Mouse (Mus musculus) small intestine, adult 2 months (tissue): ENCODE results near the gene Hs6st3.

Source experiments
- CTCF ChIP-seq: fragments of 200-500 bp; IDR thresholded peaks from 2 replicates; pipeline ENCODE4 v1.5.1; 2012; ENCODE audit warnings: low read depth, mild to moderate bottlenecking, control low read depth, inconsistent platforms, low read length, moderate library complexity, mixed read lengths; ENCODE audit not compliant: insufficient replicate concordance, insufficient read length; ENCODE audit errors: extremely low read depth
- POLR2A ChIP-seq: fragments of 200-500 bp; IDR thresholded peaks from 2 replicates; pipeline ENCODE4 v1.6.1; 2012; ENCODE audit warnings: low read depth, mild to moderate bottlenecking, control low read depth, inconsistent platforms, low read length, moderate library complexity

GRCm38 (mm10) chr14:119857338-119858291, 719.5 kb downstream of the Hs6st3 start:
- no peak for TF ChIP-seq CTCF
- TF ChIP-seq POLR2A = no peak
